Mouse (Mus musculus): ENCODE data around the gene Nlgn3. TPM values are rescaled to one million over a fixed set of nuclear protein-coding genes. Genes with fewer than 3 reads are reported as not detected.
"Not testable (repeated sequence)": the region's sequence is repeated elsewhere in the genome, so short reads cannot be mapped to it uniquely, and the experiment has no call there.

Gene Nlgn3
- polyA plus RNA-seq, 1 experiment from 2014 or later = 25.1 TPM

DNA sequence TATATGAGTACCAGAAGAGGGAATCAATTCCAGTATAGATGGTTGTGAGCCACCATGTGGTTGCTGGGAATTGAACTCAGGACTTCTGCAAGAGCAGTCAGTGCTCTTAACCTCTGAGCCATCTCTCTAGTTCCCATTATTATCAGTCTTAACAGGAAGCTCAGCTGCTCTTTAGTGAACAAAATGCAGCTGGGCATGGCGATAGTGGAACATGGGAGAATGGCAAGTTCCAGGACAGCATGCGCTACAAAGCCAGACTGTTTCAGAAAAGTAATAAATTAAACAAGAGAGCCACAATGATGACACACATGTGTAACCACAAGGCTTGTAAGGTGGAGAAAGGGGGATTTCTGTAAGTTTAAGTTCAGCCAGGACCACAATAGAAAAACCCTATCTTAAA, 46.5 kb downstream of the Nlgn3 start:
- DNase-seq (ENCODE audit: low spot score) (no peak), ATAC-seq (ENCODE audit: insufficient read depth, low FRiP score, low TSS enrichment) (no peak)
- no peaks in the 10 kb centered on the region for H3K36me3 ChIP-seq (ENCODE audit: control insufficient read depth, insufficient read depth, low read length)
- H3K9ac ChIP-seq (ENCODE audit: low read length) = no peak overlapping the region
- no peak overlapping the region for H3K27ac ChIP-seq (ENCODE audit: low read depth, low read length)
- no peaks in the 10 kb centered on the region for H3K9me3 ChIP-seq (ENCODE audit: control insufficient read depth, low read length)
- H3K27me3 ChIP-seq (ENCODE audit: control insufficient read depth, insufficient read depth, low read length) = no peaks in the 10 kb centered on the region
- no peak overlapping the region for H3K4me2 ChIP-seq (ENCODE audit: low read depth)
- H3K4me3 ChIP-seq (ENCODE audit: low read depth, low read length) = no peak overlapping the region
- no peaks in the 10 kb centered on the region for H3K4me1 ChIP-seq (ENCODE audit: control insufficient read depth, insufficient read depth, low read length)
- WGBS = 95% methylated on average over 2 of the region's 2 CpGs

DNA sequence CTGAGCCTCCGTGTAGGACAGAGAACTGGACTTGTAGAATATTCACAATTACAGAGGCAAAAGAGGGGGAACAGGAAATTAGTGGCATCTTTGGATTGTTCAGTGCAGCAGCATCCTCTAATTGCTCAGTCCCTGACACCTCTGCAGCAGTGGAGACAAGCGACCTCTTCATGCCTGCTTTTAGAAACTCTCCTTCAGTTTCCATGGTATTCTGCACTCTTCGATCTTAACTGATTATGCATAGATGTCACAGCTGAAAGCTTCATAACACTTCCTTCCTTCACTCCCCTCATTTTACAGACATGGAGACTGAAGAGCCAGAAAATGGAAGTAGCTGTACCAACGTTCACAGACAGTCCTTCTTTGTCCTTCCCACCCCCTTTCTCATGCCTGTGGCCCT, 47.5 kb downstream of the Nlgn3 start:
- ATAC-seq (ENCODE audit: insufficient read depth, low FRiP score, low TSS enrichment) = no peak
- H3K27ac ChIP-seq (ENCODE audit: low read depth, low read length) = no peak overlapping the region
- no peaks in the 10 kb centered on the region for H3K4me1 ChIP-seq (ENCODE audit: control insufficient read depth, insufficient read depth, low read length)
- no peaks in the 10 kb centered on the region for H3K27me3 ChIP-seq (ENCODE audit: control insufficient read depth, insufficient read depth, low read length)
- H3K9me3 ChIP-seq (ENCODE audit: control insufficient read depth, low read length) = no peaks in the 10 kb centered on the region
- DNase-seq (ENCODE audit: low spot score) = no peak
- H3K36me3 ChIP-seq (ENCODE audit: control insufficient read depth, insufficient read depth, low read length) = no peaks in the 10 kb centered on the region
- WGBS = 67% methylated on average over 4 of the region's 4 CpGs
- no peak overlapping the region for H3K4me3 ChIP-seq (ENCODE audit: low read depth, low read length)
- no peak overlapping the region for H3K4me2 ChIP-seq (ENCODE audit: low read depth)
- no peak overlapping the region for H3K9ac ChIP-seq (ENCODE audit: low read length)

DNA sequence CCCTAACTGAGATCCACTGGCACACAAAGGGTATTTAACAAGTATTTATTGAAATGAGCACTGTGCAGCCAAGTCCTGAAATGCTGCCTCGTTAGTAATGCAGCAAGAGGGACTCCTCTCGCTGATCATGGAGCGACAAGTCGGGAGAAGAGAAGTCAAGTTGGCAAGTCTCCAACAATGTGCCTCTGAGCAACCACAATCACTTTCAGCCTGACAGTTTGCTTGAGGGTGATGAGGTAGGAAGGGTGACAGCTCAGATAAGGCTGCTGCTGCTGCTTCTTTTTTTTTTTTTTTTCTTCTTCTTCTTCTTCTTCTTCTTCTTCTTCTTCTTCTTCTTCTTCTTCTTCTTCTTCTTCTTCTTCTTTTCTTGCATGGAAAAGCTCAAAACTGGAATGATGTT, 52.2 kb downstream of the Nlgn3 start:
- Histone ChIP-seq H3K9ac (ENCODE audit: low read length) (no peak overlapping the region), H3K27me3 (ENCODE audit: control insufficient read depth, insufficient read depth, low read length) (no peaks in the 10 kb centered on the region), H3K4me3 (ENCODE audit: low read depth, low read length) (no peak overlapping the region), H3K4me1 (ENCODE audit: control insufficient read depth, insufficient read depth, low read length) (no peaks in the 10 kb centered on the region), H3K27ac (ENCODE audit: low read depth, low read length) (no peak overlapping the region), H3K9me3 (ENCODE audit: control insufficient read depth, low read length) (no peaks in the 10 kb centered on the region), H3K4me2 (ENCODE audit: low read depth) (no peak overlapping the region), H3K36me3 (ENCODE audit: control insufficient read depth, insufficient read depth, low read length) (no peaks in the 10 kb centered on the region)
- DNase-seq (ENCODE audit: low spot score) (no peak), ATAC-seq (ENCODE audit: insufficient read depth, low FRiP score, low TSS enrichment) (no peak)
- 81% methylated on average over 4 of the region's 4 CpGs for WGBS

- ATAC-seq (ENCODE audit: insufficient read depth, low FRiP score, low TSS enrichment); H3K4me3 ChIP-seq (ENCODE audit: low read depth, low read length); H3K4me2 ChIP-seq (ENCODE audit: low read depth); H3K4me1 ChIP-seq (ENCODE audit: control insufficient read depth, insufficient read depth, low read length); DNase-seq (ENCODE audit: low spot score); H3K27me3 ChIP-seq (ENCODE audit: control insufficient read depth, insufficient read depth, low read length); H3K9me3 ChIP-seq (ENCODE audit: control insufficient read depth, low read length); H3K27ac ChIP-seq (ENCODE audit: low read depth, low read length); H3K36me3 ChIP-seq (ENCODE audit: control insufficient read depth, insufficient read depth, low read length); H3K9ac ChIP-seq (ENCODE audit: low read length): not testable (repeated sequence)
- 60% methylated on average over 4 of the region's 4 CpGs for WGBS
Measured at GRCm38 (mm10) chrX:101358902-101359301, 59.9 kb downstream of the Nlgn3 start.

GRCm38 (mm10) chrX:101369001-101369400, 70.0 kb downstream of the Nlgn3 start:
- ATAC-seq (ENCODE audit: insufficient read depth, low FRiP score, low TSS enrichment) (no peak), DNase-seq (ENCODE audit: low spot score) (no peak)
- H3K4me1 ChIP-seq (ENCODE audit: control insufficient read depth, insufficient read depth, low read length) = no peaks in the 10 kb centered on the region
- H3K27ac ChIP-seq (ENCODE audit: low read depth, low read length) = no peak overlapping the region
- H3K36me3 ChIP-seq (ENCODE audit: control insufficient read depth, insufficient read depth, low read length) = no peaks in the 10 kb centered on the region
- H3K4me2 ChIP-seq (ENCODE audit: low read depth) = no peak overlapping the region
- no peak overlapping the region for H3K9ac ChIP-seq (ENCODE audit: low read length)
- no peak overlapping the region for H3K4me3 ChIP-seq (ENCODE audit: low read depth, low read length)
- H3K9me3 ChIP-seq (ENCODE audit: control insufficient read depth, low read length) = no peaks in the 10 kb centered on the region
- WGBS = 81% methylated on average over 7 of the region's 7 CpGs
- no peaks in the 10 kb centered on the region for H3K27me3 ChIP-seq (ENCODE audit: control insufficient read depth, insufficient read depth, low read length)

DNA sequence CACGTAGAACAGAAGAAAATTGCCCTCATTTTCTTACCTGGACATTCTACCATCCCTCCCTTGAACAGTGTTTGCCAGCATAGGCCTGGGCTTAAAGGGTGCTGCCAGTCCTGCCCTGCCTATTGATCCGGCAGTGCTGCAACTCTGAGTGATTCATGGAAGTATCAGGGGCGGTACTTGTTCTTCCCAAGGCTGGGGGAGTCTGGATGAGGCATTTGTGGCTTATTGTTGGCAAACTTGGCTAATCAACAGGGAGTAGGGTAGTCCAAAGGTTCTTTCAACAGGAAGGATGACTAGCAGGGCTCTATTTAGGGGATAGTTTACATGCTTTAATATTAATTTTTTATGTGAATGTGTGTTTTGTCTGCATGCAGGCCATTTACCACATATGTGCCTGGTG, 71.6 kb downstream of the Nlgn3 start:
- Histone ChIP-seq H3K4me3 (ENCODE audit: low read depth, low read length) (no peak overlapping the region), H3K36me3 (ENCODE audit: control insufficient read depth, insufficient read depth, low read length) (no peaks in the 10 kb centered on the region), H3K27me3 (ENCODE audit: control insufficient read depth, insufficient read depth, low read length) (no peaks in the 10 kb centered on the region), H3K4me1 (ENCODE audit: control insufficient read depth, insufficient read depth, low read length) (no peaks in the 10 kb centered on the region), H3K4me2 (ENCODE audit: low read depth) (no peak overlapping the region), H3K9ac (ENCODE audit: low read length) (no peak overlapping the region), H3K27ac (ENCODE audit: low read depth, low read length) (no peak overlapping the region), H3K9me3 (ENCODE audit: control insufficient read depth, low read length) (no peaks in the 10 kb centered on the region)
- WGBS = 78% methylated on average over 3 of the region's 3 CpGs
- ATAC-seq (ENCODE audit: insufficient read depth, low FRiP score, low TSS enrichment) = no peak
- DNase-seq (ENCODE audit: low spot score) = no peak

- WGBS = 65% methylated on average over 5 of the region's 5 CpGs
- Histone ChIP-seq H3K36me3 (ENCODE audit: control insufficient read depth, insufficient read depth, low read length) (no peaks in the 10 kb centered on the region), H3K9me3 (ENCODE audit: control insufficient read depth, low read length) (no peaks in the 10 kb centered on the region), H3K4me2 (ENCODE audit: low read depth) (no peak overlapping the region), H3K9ac (ENCODE audit: low read length) (no peak overlapping the region), H3K4me3 (ENCODE audit: low read depth, low read length) (no peak overlapping the region), H3K4me1 (ENCODE audit: control insufficient read depth, insufficient read depth, low read length) (no peaks in the 10 kb centered on the region), H3K27ac (ENCODE audit: low read depth, low read length) (no peak overlapping the region), H3K27me3 (ENCODE audit: control insufficient read depth, insufficient read depth, low read length) (no peaks in the 10 kb centered on the region)
- no peak for DNase-seq (ENCODE audit: low spot score)
- ATAC-seq (ENCODE audit: insufficient read depth, low FRiP score, low TSS enrichment) = no peak
Measured at GRCm38 (mm10) chrX:101372946-101373345, 74.0 kb downstream of the Nlgn3 start.

Other genes with a start within 250 kb of the Nlgn3 start
- gene Tex11, start 239.5 kb upstream of the Nlgn3 start, polyA plus RNA-seq (2014; fragmentation: Nextera tagmentation; extraction: Ambion mirVana) = not detected in 2 replicates
- gene Slc7a3, start 213.1 kb upstream of the Nlgn3 start, polyA plus RNA-seq (2014; fragmentation: Nextera tagmentation; extraction: Ambion mirVana) = 0.45 and 0.50 TPM in 2 replicates
- 56.4 and 61.1 TPM in 2 replicates for gene Snx12, start 76.6 kb upstream of the Nlgn3 start, polyA plus RNA-seq (2014; fragmentation: Nextera tagmentation; extraction: Ambion mirVana)
- gene Foxo4, start 44.6 kb upstream of the Nlgn3 start, polyA plus RNA-seq (2014; fragmentation: Nextera tagmentation; extraction: Ambion mirVana) = 2.7 and 2.9 TPM in 2 replicates
- not detected in 2 replicates for gene Gm614, start 35.2 kb upstream of the Nlgn3 start, polyA plus RNA-seq (2014; fragmentation: Nextera tagmentation; extraction: Ambion mirVana)
- gene Il2rg, start 30.9 kb upstream of the Nlgn3 start, polyA plus RNA-seq (2014; fragmentation: Nextera tagmentation; extraction: Ambion mirVana) = 4.2 and 4.4 TPM in 2 replicates
- gene Gm20489, start 30.1 kb upstream of the Nlgn3 start, polyA plus RNA-seq (2014; fragmentation: Nextera tagmentation; extraction: Ambion mirVana) = not detected in 2 replicates
- 37.1 and 41.2 TPM in 2 replicates for gene Med12, start 25.1 kb upstream of the Nlgn3 start, polyA plus RNA-seq (2014; fragmentation: Nextera tagmentation; extraction: Ambion mirVana)
- not detected in 2 replicates for gene Gjb1, start 77.2 kb downstream of the Nlgn3 start, polyA plus RNA-seq (2014; fragmentation: Nextera tagmentation; extraction: Ambion mirVana)
- gene Zmym3, start 121.7 kb downstream of the Nlgn3 start, polyA plus RNA-seq (2014; fragmentation: Nextera tagmentation; extraction: Ambion mirVana) = 25.7 and 27.6 TPM in 2 replicates
- gene Nono, start 130.2 kb downstream of the Nlgn3 start, polyA plus RNA-seq (2014; fragmentation: Nextera tagmentation; extraction: Ambion mirVana) = 628 and 659 TPM in 2 replicates
- 6.0 and 7.2 TPM in 2 replicates for gene Itgb1bp2, start 149.9 kb downstream of the Nlgn3 start, polyA plus RNA-seq (2014; fragmentation: Nextera tagmentation; extraction: Ambion mirVana)
- 22.3 and 24.4 TPM in 2 replicates for gene Taf1, start 233.6 kb downstream of the Nlgn3 start, polyA plus RNA-seq (2014; fragmentation: Nextera tagmentation; extraction: Ambion mirVana)